Mouse (Mus musculus) olfactory bulb, adult 2 months (tissue): ENCODE data around the gene Maz. TPM values are rescaled to one million over a fixed set of nuclear protein-coding genes. Genes with fewer than 3 reads are reported as not detected.

Experiments
- H3K27ac ChIP-seq: fragments of 200-500 bp; 2 replicates; pipeline ENCODE4 v1.5.1; 2012; ENCODE audit warnings: low read depth, low read length; ENCODE audit not compliant: insufficient read depth
- H3K4me1 ChIP-seq: fragments of 200-500 bp; 2 replicates; pipeline ENCODE4 v1.6.1; 2012; ENCODE audit warnings: low read length; ENCODE audit not compliant: control insufficient read depth, insufficient read depth
- H3K4me3 ChIP-seq: fragments of 200-500 bp; 2 replicates; pipeline ENCODE4 v1.5.1; 2012; ENCODE audit warnings: mild to moderate bottlenecking, low read depth, low read length, moderate library complexity; ENCODE audit not compliant: insufficient read depth
- CTCF ChIP-seq: fragments of 200-500 bp; IDR thresholded peaks from 2 replicates; pipeline ENCODE4 v1.5.1; 2012; ENCODE audit warnings: low read depth, mild to moderate bottlenecking, low read length, moderate library complexity; ENCODE audit not compliant: insufficient read depth
- POLR2A ChIP-seq: fragments of 200-500 bp; IDR thresholded peaks from 2 replicates; pipeline ENCODE4 v1.6.1; 2012; ENCODE audit warnings: mild to moderate bottlenecking, low read depth, low read length, moderate library complexity; ENCODE audit not compliant: insufficient read depth
- WGBS: fragments of 180-500 bp; shearing (Covaris S2); methylation state at CpG from one replicate; pipeline ENCODE4 v1.1.7; 2018; 5-methylcytosine and 5-hydroxymethylcytosine counted together
- polyA plus RNA-seq: library from polyadenylated mRNA; stranded (reverse); fragments of >200 nt; gene quantifications from 2 replicates; pipeline ENCODE4 v1.2.4, GENCODE M21; 2012; ENCODE audit warnings: low replicate concordance; ENCODE audit not compliant: missing spikeins, insufficient read depth, insufficient read length

Maz gene
- polyA plus RNA-seq, 1 experiment = 437 TPM

- H3K4me1 ChIP-seq = peaks cover 64% of the 10 kb centered on the region
- TF ChIP-seq CTCF (no peak), POLR2A (no peak)
- no peak overlapping the region for H3K4me3 ChIP-seq
- no peak overlapping the region for H3K27ac ChIP-seq
- 73% methylated on average over 13 of the region's 13 CpGs for WGBS
Observed at GRCm38 (mm10) chr7:127023272-127023691, 3.6 kb downstream of the Maz start.

DNA sequence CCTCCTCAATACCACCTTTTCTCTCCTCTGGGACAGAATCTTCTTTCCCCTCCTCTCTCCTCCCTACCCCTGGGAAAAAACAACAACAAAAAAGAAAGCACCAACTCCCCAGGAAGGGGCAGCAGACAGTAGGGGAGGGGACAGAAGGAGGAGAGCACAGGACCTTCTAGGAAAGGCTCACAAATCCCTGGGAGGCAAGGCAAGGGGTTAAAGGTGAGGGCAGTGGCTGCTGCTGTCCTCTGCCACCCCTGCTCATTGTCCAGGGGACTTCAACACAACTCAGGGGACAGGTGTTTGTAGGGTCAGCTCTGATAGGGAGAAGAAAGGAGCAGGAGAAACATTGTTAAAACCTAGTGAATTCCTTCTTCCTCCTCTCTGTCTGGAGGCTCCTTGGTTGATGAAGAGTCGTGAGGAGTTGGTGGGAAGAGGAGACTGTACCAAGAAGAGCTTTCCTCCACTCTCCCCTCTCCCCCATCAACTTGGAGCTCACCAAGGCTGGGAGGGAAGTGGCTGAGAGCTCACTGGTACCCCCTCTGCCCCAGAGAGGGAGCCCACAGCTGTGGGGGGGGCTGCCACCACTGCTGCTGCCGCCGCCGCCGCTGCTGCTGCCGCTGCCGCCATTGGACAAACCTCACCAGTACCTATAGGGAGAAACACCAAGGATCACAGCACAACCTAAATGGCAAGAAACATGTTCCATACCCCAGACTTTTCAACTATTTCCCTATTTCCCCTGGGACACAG is 4.1 kb downstream of the Maz start:
- Histone ChIP-seq H3K4me3 (no peak overlapping the region), H3K27ac (no peak overlapping the region), H3K4me1 (peaks cover 64% of the 10 kb centered on the region)
- no peak for TF ChIP-seq POLR2A
- no peak for TF ChIP-seq CTCF
- WGBS = 72% methylated on average over 7 of the region's 7 CpGs

DNA sequence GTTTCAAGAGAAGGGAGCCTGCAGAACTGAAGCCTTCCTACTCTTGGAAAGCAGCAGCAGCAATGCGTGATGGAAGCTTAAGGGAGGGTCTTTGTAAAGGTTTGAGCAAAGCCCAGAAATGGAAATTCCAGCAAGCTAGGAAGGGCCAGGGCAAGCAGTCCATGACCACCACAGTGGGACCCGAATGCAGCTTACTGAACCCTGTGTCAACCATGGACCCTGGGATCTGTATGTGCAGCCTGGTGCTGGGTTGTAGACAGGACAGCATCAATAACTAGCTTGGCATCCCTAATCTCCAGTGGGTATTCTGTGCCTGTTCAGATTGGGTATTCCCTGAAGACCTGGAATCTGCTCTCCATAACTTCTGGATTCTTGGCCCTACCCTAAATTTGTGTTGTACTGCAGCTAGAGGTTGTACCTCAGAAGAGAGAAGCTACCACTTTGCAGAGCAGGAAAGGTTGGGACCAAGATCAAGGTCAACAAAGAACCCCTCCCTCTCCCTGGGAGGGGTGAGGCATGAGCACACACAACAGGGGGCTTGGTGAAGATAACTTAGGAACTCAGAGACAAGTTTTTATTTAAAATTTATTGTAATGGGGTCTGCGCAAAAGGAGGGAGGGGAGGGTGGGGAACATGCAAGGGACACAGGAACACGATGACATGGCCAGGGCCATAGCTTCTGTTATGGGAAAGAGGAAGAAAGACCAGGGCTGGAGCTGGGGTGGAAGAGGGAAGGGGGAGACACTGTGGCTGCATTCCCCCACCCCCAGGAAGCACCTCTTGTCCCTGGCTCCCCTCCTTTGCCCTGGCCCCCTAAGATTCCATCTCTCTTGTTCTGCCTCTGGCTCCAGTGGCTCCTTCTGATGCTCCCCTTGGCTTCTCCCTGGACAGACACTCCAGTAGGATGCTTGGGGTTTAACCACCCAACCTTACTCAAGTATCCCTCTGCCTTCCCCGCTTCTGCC is 5.0 kb downstream of the Maz start:
- TF ChIP-seq POLR2A (no peak), CTCF (no peak)
- H3K4me3 ChIP-seq = peak overlapping the region; percentile 61
- peaks cover 67% of the 10 kb centered on the region for H3K4me1 ChIP-seq
- WGBS = 33% methylated on average over 5 of the region's 5 CpGs
- H3K27ac ChIP-seq = peak overlapping the region; percentile 60

GRCm38 (mm10) chr7:127020901-127021562 is 5.8 kb downstream of the Maz start, which contains the start of the genes Gm42742 and Prrt2:
Gm42742 (minus strand) TSS chr7:127021097.
Prrt2 (minus strand) TSS chr7:127021211.
- no peak for TF ChIP-seq CTCF
- peak; percentile 9; the same call in 1 of the 2 replicates for TF ChIP-seq POLR2A
- H3K27ac ChIP-seq = peak within 1 kb of the TSS; percentile 60
- H3K4me3 ChIP-seq = peak within 1 kb of the TSS; percentile 61
- 2% methylated on average over 36 of the region's 37 CpGs for WGBS
- peaks cover 67% of the 10 kb centered on the region for H3K4me1 ChIP-seq

- TF ChIP-seq CTCF (no peak), POLR2A (no peak)
- Histone ChIP-seq H3K4me1 (peaks cover 71% of the 10 kb centered on the region), H3K27ac (peak overlapping the region; percentile 56), H3K4me3 (peak overlapping the region; percentile 61)
- 15% methylated on average over 5 of the region's 5 CpGs for WGBS
Observed at GRCm38 (mm10) chr7:127020491-127020890, 6.3 kb downstream of the Maz start.

DNA sequence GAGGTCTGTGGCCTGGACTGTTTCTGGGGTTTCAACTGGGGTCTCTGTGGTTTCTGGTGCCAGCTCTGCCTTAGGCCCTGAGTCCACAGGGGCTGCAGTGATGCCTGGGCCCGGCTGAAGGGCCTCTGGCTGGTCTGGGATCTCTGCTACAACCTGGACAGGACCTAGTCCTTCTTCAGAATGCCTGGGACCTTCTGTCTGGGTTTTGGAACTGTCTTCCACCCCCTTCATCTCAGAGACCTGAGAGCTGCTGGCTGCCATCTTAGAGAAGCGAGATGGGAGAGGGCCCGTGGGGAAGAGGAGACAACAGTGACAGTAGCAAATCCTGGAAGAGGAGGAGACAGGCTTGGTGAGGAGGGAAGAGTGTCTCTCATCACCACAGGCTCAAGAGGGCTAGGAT is 6.8 kb downstream of the Maz start:
- H3K4me3 ChIP-seq = peak overlapping the region; percentile 61
- peaks cover 71% of the 10 kb centered on the region for H3K4me1 ChIP-seq
- TF ChIP-seq CTCF (no peak), POLR2A (no peak)
- WGBS = 36% methylated on average over 3 of the region's 3 CpGs
- H3K27ac ChIP-seq = peak overlapping the region; percentile 56

GRCm38 (mm10) chr7:127019306-127019960 is 7.4 kb downstream of the Maz start:
- WGBS = 57% methylated on average over 14 of the region's 14 CpGs
- TF ChIP-seq CTCF = no peak
- no peak for TF ChIP-seq POLR2A
- H3K4me1 ChIP-seq = peaks cover 70% of the 10 kb centered on the region
- peak overlapping the region; percentile 56; the same call in 1 of the 2 replicates for H3K27ac ChIP-seq
- H3K4me3 ChIP-seq = peak overlapping the region; percentile 61

- Histone ChIP-seq H3K27ac (0 out of 2 replicates have a peak overlapping the region, but pooled peaks have one; percentile 6), H3K4me3 (peak overlapping the region; percentile 61; the same call in 1 of the 2 replicates), H3K4me1 (peaks cover 70% of the 10 kb centered on the region)
- TF ChIP-seq POLR2A (no peak), CTCF (no peak)
- WGBS = 82% methylated on average over 15 of the region's 15 CpGs
Observed at GRCm38 (mm10) chr7:127018416-127019305, 8.2 kb downstream of the Maz start.
